Mouse (Mus musculus) adrenal gland, postnatal 0 days (tissue): Measurements from ENCODE around the gene Svip. TPM values are rescaled to one million over a fixed set of nuclear protein-coding genes. Genes with fewer than 3 reads are reported as not detected.

Source experiments
- polyA plus RNA-seq: library from polyadenylated mRNA; unstranded; fragments of >200 nt; fragmentation: Nextera tagmentation; extraction: Ambion mirVana; gene quantifications from 2 replicates; pipeline ENCODE4 v1.2.1, GENCODE M21; 2015

Svip gene
- 10.5 and 11.2 TPM in 2 replicates for polyA plus RNA-seq

DNA sequence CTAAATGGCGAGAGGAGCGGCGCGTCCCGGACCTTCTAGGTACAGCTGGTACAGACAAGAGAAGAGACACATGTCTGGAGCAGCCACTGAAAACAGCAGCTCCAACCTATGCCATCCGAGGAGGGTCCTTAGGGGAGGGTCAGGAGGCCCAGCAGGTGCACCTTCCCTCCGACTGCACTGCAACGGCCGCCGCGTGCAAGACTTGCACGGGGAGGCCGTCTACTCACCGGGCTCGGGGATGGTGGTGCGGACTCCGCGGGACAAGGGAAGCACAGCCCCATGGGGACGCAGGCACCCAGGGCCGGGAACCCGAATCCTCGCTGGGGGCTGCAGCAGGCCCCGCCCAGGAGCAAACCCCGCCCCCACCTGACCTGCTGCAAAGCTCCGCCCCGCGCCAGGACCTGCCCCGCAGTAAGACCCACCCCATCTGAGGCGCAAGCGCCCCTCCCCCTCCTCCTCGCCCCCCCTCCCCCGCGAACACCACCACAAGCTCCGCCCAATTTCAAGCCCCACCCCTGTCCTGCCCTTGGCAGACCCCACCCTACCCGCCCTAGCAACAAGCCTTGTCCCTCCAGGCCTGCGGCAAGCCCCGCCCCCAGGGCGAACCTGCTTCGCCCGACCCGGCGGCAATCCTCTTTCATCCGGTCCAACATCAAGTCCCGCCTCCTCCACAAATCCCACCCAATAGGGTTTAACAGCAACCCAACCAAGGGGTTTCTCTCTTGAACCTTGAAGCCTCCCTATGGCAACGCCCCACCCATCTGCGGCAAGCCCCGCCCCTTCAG is at the start of gene Svip:
Gene Svip (minus strand): TSS at position 508 of the 785 bp plus-strand sequence.

DNA sequence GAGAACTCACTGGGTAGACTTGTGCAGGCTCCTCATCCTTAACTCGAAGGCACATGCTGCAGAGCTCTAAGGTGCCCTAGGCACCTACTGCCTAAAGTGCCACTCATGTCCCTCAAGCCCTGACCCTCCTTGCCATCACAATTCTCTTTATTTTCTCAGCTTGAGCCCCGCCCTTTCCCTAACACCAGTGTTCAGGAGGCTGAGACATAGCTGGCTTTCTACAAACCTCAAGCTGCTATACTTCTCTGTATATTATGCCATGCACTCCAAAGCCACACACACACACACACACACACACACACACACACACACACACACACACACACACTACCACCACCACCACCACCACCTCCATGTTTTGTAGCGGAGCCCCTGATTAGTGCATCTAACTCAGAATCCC is 9.8 kb upstream of the Svip start, which contains the start of gene 1700015G11Rik:
Gene 1700015G11Rik (minus strand): TSS at position 101 of the 400 bp plus-strand sequence.

Other genes with a start within 250 kb of the Svip start
- 16.3 and 28.0 TPM in 2 replicates for gene Gas2, start 144.0 kb downstream of the Svip start, polyA plus RNA-seq
- gene Fancf, start 143.8 kb downstream of the Svip start, polyA plus RNA-seq: 11.7 and 12.3 TPM in 2 replicates
- not detected in 2 replicates for gene 1700015G11Rik, start 9.7 kb upstream of the Svip start, polyA plus RNA-seq